Mouse (Mus musculus): ENCODE measurements at regions not wholly inside any gene's neighbourhood (a gene's known extent, or its start where the extent isn't known, plus 50 kb on each side); places are given as distances from the start of the nearest gene placed in this dataset.

DNA sequence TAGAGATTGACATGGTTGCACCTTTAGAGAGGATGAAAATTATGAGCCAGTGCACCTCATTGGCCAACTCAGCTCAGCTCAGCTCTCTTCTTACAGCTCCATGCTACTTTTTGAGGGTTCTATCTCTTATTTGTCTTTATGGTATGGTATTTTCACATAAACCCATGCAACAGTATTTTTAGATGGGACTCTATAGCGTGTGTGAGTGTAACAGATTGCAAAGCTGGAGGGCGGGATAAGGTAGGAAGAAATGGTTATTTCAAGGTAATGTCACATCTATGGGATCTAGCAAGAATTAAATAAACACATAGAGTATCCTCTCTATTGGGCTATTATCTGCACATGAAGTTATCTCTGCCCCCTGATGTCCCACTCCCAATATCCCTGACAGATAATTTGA is 269.8 kb upstream of the 4930583I09Rik start:
- TF ChIP-seq POLR2A (IDR thresholded peaks at IDR 0.05; ENCODE audit: extremely low read depth, insufficient read depth, low read length) (no peak), CTCF (IDR thresholded peaks at IDR 0.05; ENCODE audit: extremely low read depth, insufficient read depth, low read length) (no peak)

Data from cortical plate, adult 2 months (tissue).